Mouse (Mus musculus) layer of hippocampus, adult 9-11 months (tissue): ENCODE measurements around the gene Acss1.

Source experiments
- DNase-seq: peaks from one replicate; pipeline ENCODE4 v3.0.0; 2022

Gene Acss1

GRCm38 (mm10) chr2:150637702-150638369 is 30.5 kb downstream of the Acss1 start:
- DNase-seq = no peak

- DNase-seq = no peak
Observed at GRCm38 (mm10) chr2:150635877-150636446, 32.3 kb downstream of the Acss1 start.

- no peak for DNase-seq
Observed at GRCm38 (mm10) chr2:150629255-150629654, 39.0 kb downstream of the Acss1 start.

GRCm38 (mm10) chr2:150627140-150627539 is 41.2 kb downstream of the Acss1 start:
- no peak for DNase-seq

- DNase-seq = no peak
Observed at GRCm38 (mm10) chr2:150624926-150625325, 43.4 kb downstream of the Acss1 start.

GRCm38 (mm10) chr2:150623957-150624356 is 44.3 kb downstream of the Acss1 start:
- no peak for DNase-seq

- DNase-seq = no peak
Observed at GRCm38 (mm10) chr2:150621698-150622097, 46.6 kb downstream of the Acss1 start.

GRCm38 (mm10) chr2:150610097-150610496 is 58.2 kb downstream of the Acss1 start:
- no peak for DNase-seq

- peak; percentile 63 for DNase-seq
Observed at GRCm38 (mm10) chr2:150608872-150609560, 59.3 kb downstream of the Acss1 start.

GRCm38 (mm10) chr2:150608087-150608799 is 60.1 kb downstream of the Acss1 start, which contains the start of gene Apmap:
Apmap (minus strand) TSS chr2:150608567.
- DNase-seq = peak; percentile 97

- DNase-seq = no peak
Observed at GRCm38 (mm10) chr2:150607086-150607485, 61.2 kb downstream of the Acss1 start.

- DNase-seq = no peak
Observed at GRCm38 (mm10) chr2:150604802-150605201, 63.5 kb downstream of the Acss1 start.

GRCm38 (mm10) chr2:150602166-150602565 is 66.1 kb downstream of the Acss1 start:
- no peak for DNase-seq

GRCm38 (mm10) chr2:150600263-150600662 is 68.0 kb downstream of the Acss1 start:
- DNase-seq = no peak

GRCm38 (mm10) chr2:150595411-150596190 is 72.7 kb downstream of the Acss1 start:
- DNase-seq = no peak

GRCm38 (mm10) chr2:150589076-150589475 is 79.2 kb downstream of the Acss1 start:
- no peak for DNase-seq

- DNase-seq = no peak
Observed at GRCm38 (mm10) chr2:150579628-150580027, 88.7 kb downstream of the Acss1 start.

- no peak for DNase-seq
Observed at GRCm38 (mm10) chr2:150578603-150579002, 89.7 kb downstream of the Acss1 start.

- DNase-seq = no peak
Observed at GRCm38 (mm10) chr2:150576256-150576655, 92.0 kb downstream of the Acss1 start.

GRCm38 (mm10) chr2:150572463-150572862 is 95.8 kb downstream of the Acss1 start:
- no peak for DNase-seq

GRCm38 (mm10) chr2:150570761-150571160 is 97.5 kb downstream of the Acss1 start:
- no peak for DNase-seq

- peak; percentile 72 for DNase-seq
Observed at GRCm38 (mm10) chr2:150569847-150570590, 98.3 kb downstream of the Acss1 start, which contains the start of gene Cst7. Cst7 (plus strand) TSS chr2:150570415.
